Mouse (Mus musculus) skeletal muscle tissue, adult 2 months (tissue): ENCODE measurements around the gene Gm20388.

ENCODE experiments used
- DNase-seq: peaks from one replicate; pipeline ENCODE4 v3.0.0-alpha.2; 2012; ENCODE audit warnings: low read depth, low spot score

Gm20388 gene

GRCm38 (mm10) chr8:123329961-123330360 is 3419.3 kb downstream of the Gm20388 start:
- DNase-seq = no peak

DNA sequence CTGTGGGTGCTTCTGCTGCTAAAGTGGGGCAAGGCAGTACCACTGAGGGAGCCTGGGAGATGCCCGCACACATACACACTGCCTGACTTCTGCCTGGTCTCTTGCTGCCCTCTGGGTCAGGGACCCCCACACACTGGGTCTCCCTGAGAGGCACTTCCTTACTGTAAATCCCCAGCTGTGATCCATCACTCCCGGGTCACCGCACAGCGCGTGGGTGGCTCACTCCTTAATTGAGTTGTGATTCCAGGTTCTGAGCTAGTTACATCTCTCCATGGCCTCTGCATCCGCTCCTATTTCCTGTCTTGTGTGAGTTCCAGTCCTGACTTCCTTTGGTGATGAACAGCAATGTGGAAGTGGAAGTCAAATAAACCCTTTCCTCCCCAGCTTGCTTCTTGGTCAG is 3420.1 kb downstream of the Gm20388 start:
- DNase-seq = no peak

GRCm38 (mm10) chr8:123331301-123331700 is 3420.7 kb downstream of the Gm20388 start:
- no peak for DNase-seq

- DNase-seq = no peak
Observed at GRCm38 (mm10) chr8:123331810-123332209, 3421.2 kb downstream of the Gm20388 start.

DNA sequence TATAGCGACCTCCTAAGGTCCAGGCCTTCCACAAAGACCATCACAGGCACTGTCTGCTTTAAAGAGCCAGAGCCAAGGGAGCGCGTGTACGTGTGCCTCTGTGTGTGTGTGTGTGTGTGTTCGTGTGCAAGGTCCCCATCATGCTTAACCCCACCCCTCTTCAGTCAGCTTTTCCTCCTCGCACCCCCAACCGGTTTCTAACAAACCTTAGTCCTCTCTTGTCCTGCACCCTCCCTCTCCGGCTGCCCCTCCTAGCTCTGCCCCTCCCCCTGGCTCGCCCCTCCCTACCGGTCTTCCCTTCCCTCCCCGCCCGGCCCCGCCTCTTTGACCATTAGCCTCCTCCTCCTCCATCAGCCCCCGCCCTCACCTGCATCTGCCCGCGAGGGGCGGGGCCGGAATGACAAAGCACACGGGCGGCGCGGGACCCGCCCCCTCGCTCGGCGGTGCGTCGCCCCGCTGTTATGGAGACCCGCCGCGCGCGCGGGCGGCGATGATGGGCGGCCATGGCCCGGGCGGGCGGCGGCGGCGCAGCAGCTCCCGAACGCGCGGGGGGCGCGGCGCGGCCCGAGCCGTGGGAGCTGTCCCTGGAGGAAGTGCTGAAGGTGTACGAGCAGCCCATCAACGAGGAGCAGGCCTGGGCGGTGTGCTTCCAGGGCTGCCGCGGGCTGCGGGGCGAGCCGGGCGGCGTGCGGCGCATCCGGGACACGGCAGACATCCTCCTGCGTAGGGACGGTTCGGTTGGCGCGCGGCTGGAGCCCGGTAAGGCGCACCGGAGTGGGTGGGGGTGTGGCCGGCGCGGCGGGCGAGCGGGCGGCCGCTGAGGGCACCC is 3421.8 kb downstream of the Gm20388 start, which contains the start of gene Spire2:
TSS of gene Spire2 (plus strand) at position 452 of the 829 bp plus-strand sequence.
- no peak for DNase-seq

DNA sequence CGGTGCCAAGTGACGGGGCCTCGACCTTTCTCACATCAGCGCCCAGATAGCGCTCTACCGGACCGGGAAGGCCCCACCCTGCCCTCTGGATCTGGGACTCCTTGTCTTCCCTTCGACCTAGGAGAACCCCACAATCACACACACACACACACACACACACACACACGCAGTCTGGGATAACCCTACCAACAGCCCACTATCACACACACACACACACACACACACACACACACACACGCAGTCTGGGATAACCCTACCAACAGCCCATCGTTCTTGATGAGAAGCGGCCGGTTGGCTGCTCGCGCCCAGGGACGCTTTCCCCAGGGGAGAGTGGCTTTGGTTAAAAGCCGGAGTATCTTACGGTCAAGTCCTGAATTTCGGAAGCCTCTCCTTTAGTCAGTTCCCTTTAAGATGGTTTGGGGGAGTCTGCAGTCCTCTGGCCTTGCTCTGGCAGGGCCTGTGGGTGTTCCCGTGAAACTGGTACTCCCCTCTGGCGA is 3422.5 kb downstream of the Gm20388 start:
- DNase-seq = no peak

GRCm38 (mm10) chr8:123333864-123334263 is 3423.2 kb downstream of the Gm20388 start:
- DNase-seq = no peak

DNA sequence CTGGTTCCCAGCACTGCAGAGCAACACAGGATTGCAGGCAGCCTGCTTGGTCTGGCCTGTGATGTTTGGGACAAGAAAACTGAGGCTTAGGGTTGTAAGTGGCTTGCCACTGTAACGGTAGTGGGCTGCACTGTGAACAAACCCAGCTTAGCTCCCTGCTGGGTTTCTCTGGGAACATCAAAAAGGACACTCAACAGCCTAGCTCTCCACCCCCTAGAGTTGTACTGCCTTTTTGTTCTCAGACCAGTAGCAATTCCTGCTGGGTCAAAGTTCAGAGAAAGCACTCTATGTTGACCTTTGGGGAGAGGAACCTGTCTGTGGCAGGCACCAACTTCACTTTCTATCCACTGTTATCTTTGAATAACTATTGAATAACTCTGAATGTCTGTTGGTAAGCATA is 3423.8 kb downstream of the Gm20388 start:
- no peak for DNase-seq

GRCm38 (mm10) chr8:123337475-123337874 is 3426.8 kb downstream of the Gm20388 start:
- DNase-seq = no peak

DNA sequence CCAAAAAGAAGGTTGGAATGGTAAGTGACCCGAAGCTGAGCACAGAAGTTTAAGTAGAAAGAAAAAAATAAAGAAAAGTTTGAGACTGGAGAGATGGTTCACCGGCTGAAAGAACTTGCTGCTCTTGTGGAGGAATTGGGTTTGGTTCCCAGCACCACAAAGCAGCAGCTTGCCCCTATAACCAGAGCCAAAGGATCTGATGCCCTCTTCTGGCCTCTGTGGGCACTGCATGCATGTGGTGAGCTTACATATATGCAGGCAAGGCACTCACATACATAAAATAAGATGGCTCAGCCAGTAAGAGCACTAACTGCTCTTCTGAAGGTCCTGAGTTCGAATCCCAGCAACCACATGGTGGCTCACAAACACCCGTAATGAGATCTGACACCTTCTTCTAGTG is 3429.4 kb downstream of the Gm20388 start:
- DNase-seq = no peak

DNA sequence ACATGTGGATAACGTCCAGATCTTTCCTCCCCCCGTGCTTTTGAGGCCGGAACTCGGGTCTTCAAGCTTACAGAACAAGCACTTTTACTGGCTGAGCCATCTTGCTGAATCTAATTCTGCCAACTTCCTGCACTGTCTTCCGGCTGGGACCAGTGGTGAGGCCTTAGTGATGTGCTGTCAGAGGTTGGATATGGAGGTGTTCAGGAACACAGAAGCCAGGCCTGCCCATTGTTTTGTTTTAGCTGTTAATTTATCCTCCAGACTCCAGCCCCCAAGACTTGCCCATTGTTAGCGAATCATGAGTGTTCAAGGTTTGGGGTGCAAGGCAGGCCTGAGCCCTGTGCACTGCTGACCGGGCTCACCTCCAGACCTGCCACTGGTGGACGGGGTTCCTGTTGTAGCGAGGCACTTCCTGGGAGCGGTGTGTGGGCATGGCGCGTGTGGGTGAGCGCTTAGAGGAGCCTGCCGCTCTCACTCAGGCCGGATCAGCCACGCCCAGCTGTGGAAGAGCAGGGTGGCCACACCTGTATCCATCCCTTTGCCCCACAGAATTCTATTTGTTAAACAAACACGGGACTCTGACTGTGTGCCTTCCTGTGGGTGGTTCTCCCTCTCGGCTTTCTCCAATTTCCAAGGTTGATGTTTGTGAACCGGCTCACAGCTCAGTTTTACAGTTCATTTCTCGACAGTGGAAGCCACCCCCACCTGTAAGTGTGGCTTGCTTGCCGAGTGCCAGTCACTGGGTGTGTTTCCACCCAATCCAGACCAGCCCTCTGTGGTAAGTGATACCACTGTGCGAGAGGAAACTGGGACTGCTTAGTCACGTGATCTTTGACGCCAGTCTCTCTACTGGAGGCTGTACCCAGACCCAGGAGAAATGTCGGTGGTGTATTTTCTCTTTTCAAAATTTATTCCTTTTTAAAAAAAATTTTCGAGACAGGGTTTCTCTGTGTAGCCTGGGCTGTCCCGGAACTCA is 3430.7 kb downstream of the Gm20388 start:
- DNase-seq = no peak

- DNase-seq = no peak
Observed at GRCm38 (mm10) chr8:123342253-123342652, 3431.6 kb downstream of the Gm20388 start.

DNA sequence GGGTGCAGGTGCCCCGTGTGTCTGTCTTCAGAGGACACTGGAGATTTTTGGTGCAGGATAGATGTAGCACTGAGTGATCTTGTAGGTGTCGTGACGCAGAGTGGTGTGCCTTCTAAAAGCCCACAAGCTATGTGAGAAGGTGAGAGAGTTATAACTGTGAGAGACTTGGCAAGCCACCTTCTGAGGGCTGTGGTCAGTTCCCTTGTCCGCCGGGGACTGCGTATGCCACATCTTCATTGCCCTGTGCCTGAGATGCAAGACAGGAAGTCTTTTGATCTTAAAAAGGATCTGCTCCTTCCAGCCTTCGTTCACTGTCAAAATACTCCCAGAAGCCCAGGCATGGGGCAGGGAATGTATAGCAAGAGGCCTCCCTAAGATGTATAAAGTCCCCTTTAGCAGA is 3432.3 kb downstream of the Gm20388 start:
- no peak for DNase-seq

DNA sequence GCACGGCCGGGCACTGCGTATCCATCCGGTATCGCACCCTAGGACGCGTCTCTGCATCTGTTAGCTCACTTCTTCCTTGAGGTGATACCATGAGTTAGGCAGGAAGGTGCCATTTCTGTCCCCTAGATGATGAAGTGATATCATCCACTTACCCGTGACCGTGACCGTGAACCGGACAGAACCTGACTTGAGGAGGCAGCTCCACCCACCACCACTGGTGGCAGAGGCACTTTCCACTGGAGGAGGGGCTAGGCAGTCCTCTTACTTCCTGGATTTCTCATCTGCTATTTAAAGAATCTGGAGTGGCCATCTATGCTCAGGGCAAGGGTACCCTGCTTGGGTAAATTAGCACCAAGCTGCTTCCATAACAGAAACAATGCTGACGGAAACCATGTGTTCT is 3432.8 kb downstream of the Gm20388 start:
- no peak for DNase-seq

- DNase-seq = no peak
Observed at GRCm38 (mm10) chr8:123345135-123345534, 3434.5 kb downstream of the Gm20388 start.

DNA sequence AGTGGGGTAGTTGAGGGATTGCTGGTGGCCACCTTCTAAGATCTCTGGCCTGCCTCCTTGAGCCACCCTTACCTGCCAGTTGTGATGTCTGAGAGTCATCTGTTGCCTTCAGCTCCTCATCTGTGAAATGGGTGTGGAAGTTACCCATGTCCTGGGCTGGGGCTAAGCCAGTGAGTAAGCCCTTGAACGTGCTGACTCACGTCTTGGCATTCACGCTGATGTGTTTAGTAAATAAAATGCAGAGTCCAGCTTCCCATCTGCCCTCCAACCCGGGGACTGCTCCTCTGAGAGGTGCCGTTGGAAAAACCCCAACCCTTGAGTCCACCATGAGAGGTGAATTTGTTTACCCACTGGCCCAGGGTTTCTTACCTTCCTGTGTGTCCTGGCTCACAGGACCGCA is 3435.2 kb downstream of the Gm20388 start:
- DNase-seq = no peak

DNA sequence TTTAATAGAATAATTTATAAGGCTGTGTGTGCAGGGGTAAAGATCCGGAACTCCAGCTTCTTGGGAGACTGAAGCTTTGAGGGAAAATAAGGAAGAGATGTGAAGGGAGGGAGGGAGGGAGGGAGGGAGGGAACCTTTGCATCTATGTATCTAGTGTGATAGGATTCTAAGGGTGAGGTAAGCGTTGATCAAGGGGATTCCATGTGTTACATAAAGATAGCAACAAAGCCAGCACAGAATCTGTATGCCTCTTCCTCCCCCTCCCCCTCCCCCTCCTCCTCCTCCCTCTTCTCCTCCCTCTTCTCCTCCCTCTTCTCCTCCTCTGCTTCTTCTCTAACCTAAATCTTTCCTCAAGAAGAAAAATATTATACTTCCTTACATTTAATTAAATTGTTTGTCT is 3436.7 kb downstream of the Gm20388 start:
- no peak for DNase-seq

DNA sequence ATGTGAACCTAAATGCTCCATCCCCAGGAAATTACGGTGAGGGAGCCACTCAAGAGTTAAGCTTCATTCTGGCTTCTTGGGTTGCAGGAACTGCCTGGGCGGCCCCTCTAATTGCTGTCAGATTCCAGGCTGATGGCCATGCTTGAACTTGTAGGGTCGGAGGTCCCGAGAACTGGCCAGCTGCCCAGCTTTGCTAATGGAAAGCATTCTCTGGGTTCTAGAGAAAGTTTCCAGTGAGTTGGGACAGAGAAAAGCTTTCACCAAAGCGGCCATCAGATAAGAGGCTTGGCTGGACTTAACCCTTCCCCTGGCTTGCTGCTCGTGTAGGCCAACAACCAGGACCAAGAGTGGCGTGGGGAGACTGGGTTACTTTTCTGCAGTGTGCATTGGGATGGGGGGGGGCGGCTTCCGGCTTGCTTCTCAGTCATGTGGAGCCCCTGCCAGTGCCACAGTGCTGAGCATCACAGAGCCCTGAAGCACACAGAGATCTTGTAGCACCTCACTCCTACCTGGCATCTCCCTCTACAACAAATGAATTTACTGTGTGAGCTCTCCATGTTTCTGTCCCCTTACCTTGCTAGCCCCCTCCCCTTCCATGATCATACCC is 3437.7 kb downstream of the Gm20388 start:
- DNase-seq = no peak

- DNase-seq = no peak
Observed at GRCm38 (mm10) chr8:123349073-123349472, 3438.4 kb downstream of the Gm20388 start.

- DNase-seq = no peak
Observed at GRCm38 (mm10) chr8:123352118-123352517, 3441.5 kb downstream of the Gm20388 start.

DNA sequence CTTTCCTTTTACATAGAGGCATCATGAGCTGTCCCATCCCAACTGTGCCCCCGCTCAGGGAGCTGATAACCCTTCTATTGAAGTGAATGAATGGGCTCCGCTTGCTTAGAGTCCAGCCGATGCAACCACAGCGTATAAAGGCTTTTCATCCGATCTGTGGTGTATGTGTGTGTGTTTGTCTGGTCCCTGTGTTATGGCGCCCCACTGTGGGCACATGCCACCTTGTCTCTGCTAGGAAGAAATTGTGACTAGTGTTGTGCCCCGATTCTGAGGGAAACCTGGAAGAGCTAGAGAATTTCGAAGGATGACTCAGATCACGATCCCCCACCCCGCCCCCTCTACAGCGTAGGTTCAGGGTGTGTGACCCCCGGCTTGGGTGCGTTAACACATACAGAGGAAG is 3442.1 kb downstream of the Gm20388 start:
- no peak for DNase-seq

- no peak for DNase-seq
Observed at GRCm38 (mm10) chr8:123353216-123353615, 3442.6 kb downstream of the Gm20388 start.
